Mouse (Mus musculus) ES-Bruce4 (cell line): Measurements from ENCODE around the gene Mapk6. TPM values are rescaled to one million over a fixed set of nuclear protein-coding genes. Genes with fewer than 3 reads are reported as not detected.

Experiments used
- H3K27ac ChIP-seq: 2 replicates; pipeline ENCODE4 v1.5.1; 2012; ENCODE audit warnings: low read length, inconsistent platforms; ENCODE audit not compliant: insufficient read depth
- H3K27me3 ChIP-seq: 2 replicates; pipeline ENCODE4 v1.6.1; 2012; ENCODE audit warnings: mild to moderate bottlenecking, low read length, inconsistent platforms; ENCODE audit not compliant: control insufficient read depth, poor library complexity, insufficient read depth, severe bottlenecking
- H3K36me3 ChIP-seq: 2 replicates; pipeline ENCODE4 v1.6.1; 2012; ENCODE audit warnings: inconsistent platforms, mild to moderate bottlenecking, low read length, moderate library complexity; ENCODE audit not compliant: control insufficient read depth, poor library complexity, insufficient read depth, severe bottlenecking
- H3K4me1 ChIP-seq: one replicate; pipeline ENCODE4 v1.8.1; 2011; ENCODE audit warnings: low read length; ENCODE audit not compliant: control insufficient read depth, insufficient read depth
- H3K4me3 ChIP-seq: 2 replicates; pipeline ENCODE4 v1.5.1; 2011; ENCODE audit warnings: low read depth, mild to moderate bottlenecking, low read length
- H3K9ac ChIP-seq: 2 replicates; pipeline ENCODE4 v1.6.1; 2012; ENCODE audit warnings: low read depth, mild to moderate bottlenecking, inconsistent platforms; ENCODE audit not compliant: poor library complexity, severe bottlenecking
- H3K9me3 ChIP-seq: replicated peaks from 2 replicates; pipeline ENCODE4 v1.6.1; 2012; ENCODE audit warnings: mild to moderate bottlenecking, low read length, inconsistent platforms; ENCODE audit not compliant: control insufficient read depth, poor library complexity, insufficient read depth, severe bottlenecking
- CTCF ChIP-seq: IDR thresholded peaks from one replicate; pipeline ENCODE4 v1.8.1; 2011; ENCODE audit warnings: low read depth, low read length
- EP300 ChIP-seq: IDR thresholded peaks from 2 replicates; pipeline ENCODE4 v1.6.1; 2011; ENCODE audit warnings: low read depth, low read length; ENCODE audit not compliant: insufficient read depth
- POLR2A ChIP-seq: IDR thresholded peaks from one replicate; pipeline ENCODE4 v1.8.1; 2011; ENCODE audit warnings: low read length; ENCODE audit not compliant: insufficient read depth
- polyA plus RNA-seq: library from polyadenylated mRNA; stranded (reverse); fragments of >200 nt; gene quantifications from 2 replicates; pipeline ENCODE4 v1.2.4, GENCODE M21; 2011; ENCODE audit warnings: low read depth; ENCODE audit not compliant: missing spikeins, insufficient read depth, insufficient read length

Mapk6 gene
- polyA plus RNA-seq, 1 experiment, result 147 TPM

- Histone ChIP-seq H3K27me3 (no peaks in the 10 kb centered on the region), H3K9ac (peak within 1 kb of the TSS; percentile 81), H3K36me3 (peaks cover 7% of the 10 kb centered on the region), H3K4me1 (peaks cover 1% of the 10 kb centered on the region), H3K27ac (peak within 1 kb of the TSS; percentile 83), H3K9me3 (no peaks in the 10 kb centered on the region), H3K4me3 (peak within 1 kb of the TSS; percentile 79)
- TF ChIP-seq POLR2A (peak; percentile 36), CTCF (no peak), EP300 (no peak)
Observed at GRCm38 (mm10) chr9:75440796-75441666, 31.2 kb upstream of the Mapk6 start, which contains the start of gene Leo1. Leo1 (plus strand) TSS chr9:75441524.

- H3K27me3 ChIP-seq, result no peaks in the 10 kb centered on the region
- H3K27ac ChIP-seq, result no peak overlapping the region
- H3K4me1 ChIP-seq, result peaks cover 1% of the 10 kb centered on the region
- no peaks in the 10 kb centered on the region for H3K36me3 ChIP-seq
- no peak overlapping the region for H3K4me3 ChIP-seq
- no peak overlapping the region for H3K9ac ChIP-seq
- TF ChIP-seq POLR2A (no peak), CTCF (peak; percentile 12)
- H3K9me3 ChIP-seq, result no peaks in the 10 kb centered on the region
Observed at GRCm38 (mm10) chr9:75437653-75438385, 28.0 kb upstream of the Mapk6 start.

- peak overlapping the region; percentile 56 for H3K4me3 ChIP-seq
- H3K27ac ChIP-seq, result peak overlapping the region; percentile 94
- peaks cover 4% of the 10 kb centered on the region for H3K4me1 ChIP-seq
- peak overlapping the region; percentile 41 for H3K9ac ChIP-seq
- no peaks in the 10 kb centered on the region for H3K36me3 ChIP-seq
- H3K9me3 ChIP-seq, result no peaks in the 10 kb centered on the region
- H3K27me3 ChIP-seq, result no peaks in the 10 kb centered on the region
- TF ChIP-seq EP300 (no peak), POLR2A (no peak), CTCF (no peak)
Observed at GRCm38 (mm10) chr9:75435918-75436317, 26.1 kb upstream of the Mapk6 start.

GRCm38 (mm10) chr9:75435291-75435690 lies 25.5 kb upstream of the Mapk6 start:
- TF ChIP-seq CTCF (no peak), POLR2A (no peak), EP300 (no peak)
- peaks cover 4% of the 10 kb centered on the region for H3K4me1 ChIP-seq
- H3K9me3 ChIP-seq, result no peaks in the 10 kb centered on the region
- H3K36me3 ChIP-seq, result no peaks in the 10 kb centered on the region
- H3K9ac ChIP-seq, result peak overlapping the region; percentile 41
- peak overlapping the region; percentile 94 for H3K27ac ChIP-seq
- peak overlapping the region; percentile 56; the same call in 1 of the 2 replicates for H3K4me3 ChIP-seq
- H3K27me3 ChIP-seq, result no peaks in the 10 kb centered on the region

- Histone ChIP-seq H3K4me1 (peaks cover 4% of the 10 kb centered on the region), H3K9me3 (no peaks in the 10 kb centered on the region), H3K27ac (peak overlapping the region; percentile 94), H3K9ac (no peak overlapping the region), H3K4me3 (no peak overlapping the region; the same call in 1 of the 2 replicates), H3K27me3 (no peaks in the 10 kb centered on the region), H3K36me3 (no peaks in the 10 kb centered on the region)
- TF ChIP-seq POLR2A (no peak), CTCF (no peak), EP300 (no peak)
Observed at GRCm38 (mm10) chr9:75434872-75435271, 25.1 kb upstream of the Mapk6 start.

- H3K4me1 ChIP-seq, result peaks cover 4% of the 10 kb centered on the region
- no peaks in the 10 kb centered on the region for H3K36me3 ChIP-seq
- TF ChIP-seq EP300 (no peak), POLR2A (no peak), CTCF (no peak)
- H3K4me3 ChIP-seq, result no peak overlapping the region
- H3K27ac ChIP-seq, result peak overlapping the region; percentile 65
- H3K9ac ChIP-seq, result no peak overlapping the region
- H3K9me3 ChIP-seq, result no peaks in the 10 kb centered on the region
- no peaks in the 10 kb centered on the region for H3K27me3 ChIP-seq
Observed at GRCm38 (mm10) chr9:75434172-75434793, 24.5 kb upstream of the Mapk6 start.
